Mouse (Mus musculus): ENCODE data around the gene Emilin2. TPM values are rescaled to one million over a fixed set of nuclear protein-coding genes. Genes with fewer than 3 reads are reported as not detected.

Gene Emilin2
- polyA plus RNA-seq, 2 experiments from 2014 or later, result not detected

GRCm38 (mm10) chr17:71299879-71300278, 11.9 kb downstream of the Emilin2 start:
- ATAC-seq, result no peak

DNA sequence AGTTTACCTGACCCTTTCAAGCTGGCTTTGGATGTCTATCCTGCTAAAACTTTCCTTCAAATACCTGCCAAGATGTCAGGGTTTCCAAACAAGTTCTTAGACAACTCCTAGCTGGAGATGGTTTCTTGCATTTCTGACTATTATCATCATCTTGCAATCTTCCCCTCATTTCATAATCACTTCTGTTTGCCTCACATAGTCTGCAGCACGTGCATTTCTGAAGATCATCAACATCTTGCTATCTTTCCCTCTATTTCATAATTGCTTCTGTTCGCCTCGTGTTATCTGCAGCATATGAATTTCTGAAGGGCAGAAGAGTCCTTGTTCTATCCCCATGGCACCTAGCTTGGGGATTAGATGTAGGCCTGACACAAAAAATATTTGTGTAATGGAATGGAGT, 17.2 kb downstream of the Emilin2 start:
- ATAC-seq, result no peak

DNA sequence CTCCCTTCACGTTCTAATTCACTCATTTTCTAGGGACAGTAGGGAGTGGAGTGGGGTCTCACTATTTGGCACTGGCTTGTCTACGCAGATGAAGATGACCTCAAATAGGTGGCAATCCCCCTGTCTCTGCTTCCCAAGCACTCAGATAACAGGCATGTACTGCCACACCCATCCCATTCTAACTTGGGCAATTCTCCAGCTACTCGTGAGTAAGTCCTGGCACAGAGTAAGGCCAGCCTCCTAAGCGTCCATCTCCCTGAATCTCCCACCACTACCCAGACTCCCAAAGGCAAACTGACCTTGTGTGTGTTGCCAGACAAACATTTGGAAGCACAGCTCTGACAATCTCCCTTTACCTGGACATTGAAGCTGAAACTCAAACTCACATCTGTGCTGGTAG, 18.9 kb downstream of the Emilin2 start:
- ATAC-seq, result no peak

DNA sequence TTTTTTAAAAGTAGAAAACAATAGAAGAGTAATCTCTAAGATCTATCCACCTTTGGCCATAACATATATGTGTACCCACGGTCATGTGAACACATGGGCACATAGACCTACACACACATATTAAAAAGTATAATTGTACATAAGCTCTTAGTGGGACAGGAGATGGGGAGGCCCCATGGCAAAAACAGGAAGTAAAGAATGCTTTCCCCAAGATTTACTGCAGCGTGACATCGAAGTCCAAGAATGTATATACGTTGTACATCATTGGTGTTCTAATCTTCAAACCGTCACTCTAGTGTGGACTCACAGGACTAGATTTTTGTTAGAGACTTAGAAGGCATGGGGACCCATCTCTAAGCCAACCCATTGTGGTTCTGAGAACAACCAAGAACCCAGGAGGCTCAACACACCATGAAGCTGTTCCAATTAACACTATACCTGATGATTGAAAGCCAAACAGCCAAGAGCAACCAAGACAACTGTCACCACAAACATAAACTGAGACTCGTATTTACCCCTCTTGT, 19.8 kb downstream of the Emilin2 start:
- no peak for ATAC-seq

DNA sequence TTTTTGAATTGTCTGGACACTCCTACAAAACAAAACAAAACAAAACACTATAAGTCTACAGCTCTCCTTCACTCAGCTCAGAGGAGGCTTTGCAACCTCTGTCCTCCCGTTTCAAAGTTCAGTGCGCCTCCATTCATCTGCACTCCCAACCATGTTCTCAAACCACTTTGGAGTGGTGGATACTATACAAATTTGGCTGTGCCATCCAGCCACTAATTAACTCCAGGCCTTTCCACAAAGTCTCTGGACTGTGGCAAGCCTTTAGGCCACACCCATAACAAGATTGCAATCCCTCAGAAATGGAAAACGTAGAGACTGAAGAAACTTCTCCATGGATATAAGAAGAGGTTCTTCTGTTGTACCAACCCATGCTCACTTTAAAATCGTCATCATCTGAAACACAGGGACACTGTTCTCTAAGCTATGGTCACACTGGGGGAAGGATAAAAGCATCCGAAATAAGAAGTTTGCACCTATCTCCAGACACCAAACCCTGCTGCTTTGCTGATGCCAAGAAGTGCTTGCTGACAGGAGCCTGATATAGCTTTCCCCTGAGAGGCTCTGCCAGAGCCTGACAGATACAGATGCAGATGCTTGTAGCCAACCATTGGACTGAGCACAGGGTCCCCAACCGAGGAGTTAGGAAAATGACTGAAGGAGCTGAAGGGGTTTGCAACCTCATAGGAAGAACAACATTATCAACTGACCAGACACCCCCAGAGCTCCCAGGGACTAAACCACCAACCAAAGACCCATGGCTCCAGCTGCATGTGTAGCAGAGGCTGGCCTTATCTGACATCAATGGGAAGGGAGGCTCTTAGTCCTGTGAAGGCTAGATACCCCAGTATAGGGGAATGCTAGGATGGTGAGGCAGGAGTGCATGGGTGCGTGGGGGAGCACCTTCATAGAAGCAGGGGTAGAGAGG, 21.0 kb downstream of the Emilin2 start:
- no peak for ATAC-seq

DNA sequence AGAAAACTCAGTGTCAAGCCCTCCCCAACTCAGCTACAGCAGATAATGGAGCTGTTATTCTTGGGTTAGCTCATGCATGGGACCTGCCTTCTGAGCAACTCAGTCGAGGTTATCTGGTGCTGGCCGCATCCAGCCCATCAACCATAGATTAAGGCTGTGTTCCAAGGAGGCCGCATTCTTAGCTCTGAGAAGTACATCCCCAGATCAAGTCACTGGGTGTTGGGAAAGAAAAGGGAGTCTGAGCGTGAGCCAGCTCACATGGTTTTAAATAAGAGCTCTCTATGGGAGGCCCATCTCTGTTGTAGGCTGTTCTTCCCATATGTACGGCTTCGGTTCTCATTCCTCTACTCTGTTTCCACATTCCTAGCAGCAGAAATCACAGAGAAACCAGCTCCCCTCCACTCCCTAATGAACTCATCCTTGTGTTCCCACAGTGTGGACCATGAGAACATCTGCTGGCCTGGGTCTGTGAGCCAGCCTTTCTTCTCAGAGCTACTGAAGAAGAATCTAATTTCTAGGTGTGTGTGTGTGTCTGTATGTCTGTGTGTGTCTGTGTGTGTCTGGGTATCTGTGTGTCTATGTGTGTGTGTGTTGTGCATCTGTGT, 22.1 kb downstream of the Emilin2 start:
- ATAC-seq, result no peak

DNA sequence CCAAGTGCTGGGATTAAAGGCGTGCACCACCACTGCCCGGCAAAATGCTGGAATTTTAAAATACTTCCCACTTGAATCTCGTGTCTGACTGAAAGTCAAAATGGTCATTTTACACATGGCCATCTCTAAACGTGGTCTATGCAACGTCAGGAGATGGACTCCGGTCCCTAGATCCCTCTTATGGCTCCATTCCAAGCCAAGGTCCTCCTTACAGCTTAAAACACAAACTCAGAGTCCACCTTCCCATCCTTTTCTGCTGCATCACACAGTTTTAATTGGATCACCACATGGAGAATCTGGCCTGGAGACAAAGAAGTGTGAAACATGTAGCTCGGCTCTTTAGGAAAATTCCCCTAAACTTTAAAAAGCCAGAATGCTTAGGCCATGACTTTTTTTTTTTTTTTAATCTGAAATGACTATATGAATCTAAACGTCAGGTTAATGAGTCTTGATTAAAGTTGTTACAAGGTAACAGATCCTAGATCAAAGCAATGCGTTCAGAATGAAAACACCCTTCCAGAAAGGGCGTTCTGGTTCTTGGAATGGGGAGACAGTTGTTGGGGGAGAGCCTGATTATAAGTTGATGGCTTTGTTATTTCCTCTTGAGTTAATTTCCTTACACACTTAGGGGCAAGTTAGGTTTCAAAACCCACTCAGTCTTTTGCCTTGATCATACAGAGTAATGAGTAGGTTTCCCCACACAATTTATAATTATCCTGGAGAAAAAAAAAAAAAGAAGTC, 22.8 kb downstream of the Emilin2 start:
- no peak for ATAC-seq

- ATAC-seq, result no peak
These were observed 23.5 kb downstream of the Emilin2 start for GRCm38 (mm10) chr17:71288145-71288758.

GRCm38 (mm10) chr17:71287586-71287985, 24.2 kb downstream of the Emilin2 start:
- ATAC-seq, result no peak

DNA sequence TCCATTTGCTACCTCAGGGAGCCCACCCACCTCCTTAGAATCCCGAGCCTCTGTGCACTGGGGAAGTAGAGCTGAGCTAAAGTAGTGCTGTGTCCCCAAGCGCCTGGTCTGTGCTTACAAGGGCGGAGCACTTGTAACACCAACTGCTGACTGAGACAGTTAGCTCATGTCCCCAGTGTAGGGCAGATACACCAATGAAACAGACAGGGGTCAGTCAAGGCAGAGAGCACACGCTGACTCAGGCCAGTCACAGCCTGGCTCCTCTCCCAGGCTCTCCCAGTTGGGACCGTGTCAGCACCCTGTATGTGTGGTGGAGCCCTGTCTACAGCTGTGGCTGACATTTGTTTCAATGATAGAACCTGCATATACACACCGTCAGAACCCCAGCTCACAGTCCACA, 25.8 kb downstream of the Emilin2 start:
- no peak for ATAC-seq

- no peak for ATAC-seq
These were observed 26.9 kb downstream of the Emilin2 start for GRCm38 (mm10) chr17:71284890-71285289.

- no peak for ATAC-seq
These were observed 28.5 kb downstream of the Emilin2 start for GRCm38 (mm10) chr17:71283237-71283636.

DNA sequence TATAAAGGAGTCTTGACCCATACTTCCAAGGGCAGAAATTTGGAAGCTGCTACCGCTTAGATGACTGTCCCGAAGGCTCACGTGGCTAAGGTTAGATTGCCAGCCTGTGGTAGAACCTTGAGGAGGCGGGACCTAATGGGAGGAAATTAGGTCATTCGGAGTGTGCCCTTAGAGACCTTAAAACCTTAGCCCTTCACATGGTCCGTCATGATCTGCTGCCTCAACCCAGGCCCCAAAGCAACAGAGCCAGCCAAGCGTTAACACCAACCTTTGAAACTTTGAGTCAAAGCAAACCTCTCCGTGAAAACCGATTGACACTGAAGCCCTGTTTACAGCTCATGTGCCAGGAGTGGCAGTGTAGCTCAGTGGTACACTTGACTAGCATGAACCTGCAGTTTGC, 29.1 kb downstream of the Emilin2 start:
- no peak for ATAC-seq

DNA sequence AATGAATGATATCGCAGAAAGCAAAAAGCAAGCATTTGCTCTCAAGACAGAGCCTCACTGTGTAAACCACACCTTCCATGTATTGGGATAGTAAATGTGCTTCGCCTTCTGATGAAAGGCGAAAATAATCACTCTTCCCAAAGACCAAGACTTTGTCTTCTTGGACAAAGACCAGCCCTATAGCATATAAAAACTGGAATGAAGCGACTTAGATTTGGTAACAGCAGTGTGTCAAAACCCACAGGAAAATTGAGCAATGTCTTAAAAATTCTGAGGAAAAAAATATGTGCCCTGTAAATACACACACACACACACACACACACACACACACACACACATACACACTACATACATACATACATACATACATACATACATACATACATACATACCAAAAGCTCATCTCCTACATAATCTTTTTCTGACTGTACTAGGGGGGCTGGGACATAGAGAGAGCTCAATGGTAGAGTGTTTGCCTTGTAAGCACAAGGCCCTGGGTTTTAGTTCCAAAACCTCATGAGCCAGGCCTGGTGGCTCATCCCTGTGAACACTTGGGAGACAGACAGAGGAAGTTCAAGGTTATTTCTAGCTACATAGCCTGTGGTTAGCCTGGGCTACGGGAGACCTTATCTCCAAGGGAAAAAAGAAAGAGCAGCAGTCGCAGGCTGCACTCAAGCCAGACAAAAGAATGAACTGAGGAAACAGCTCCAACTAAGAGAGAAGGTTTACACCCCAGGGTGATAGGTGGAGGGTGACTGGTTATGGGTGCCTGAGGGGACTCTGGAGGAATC, 33.9 kb downstream of the Emilin2 start:
- ATAC-seq, result no peak

GRCm38 (mm10) chr17:71276771-71277170, 35.0 kb downstream of the Emilin2 start:
- ATAC-seq, result no peak

DNA sequence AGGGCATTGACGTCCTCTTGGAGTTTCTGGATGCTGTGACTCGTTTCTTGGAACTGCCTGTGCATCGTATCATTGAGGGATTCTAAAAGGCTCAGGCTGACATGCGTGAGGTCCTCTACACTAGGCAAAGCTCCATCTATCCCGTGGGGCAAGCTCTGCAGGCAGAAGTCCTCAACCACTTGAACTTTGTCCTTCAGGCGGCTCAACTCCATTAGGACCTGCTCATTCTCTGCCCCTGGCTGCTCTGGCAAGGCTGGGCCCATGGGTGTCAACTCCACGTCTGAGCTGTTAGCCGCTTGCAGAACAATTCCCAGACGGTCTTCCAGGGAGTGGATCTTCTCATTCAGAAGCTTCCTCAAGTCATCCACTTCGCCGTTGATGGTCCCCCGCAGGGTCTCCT, 37.9 kb downstream of the Emilin2 start:
- ATAC-seq, result no peak

DNA sequence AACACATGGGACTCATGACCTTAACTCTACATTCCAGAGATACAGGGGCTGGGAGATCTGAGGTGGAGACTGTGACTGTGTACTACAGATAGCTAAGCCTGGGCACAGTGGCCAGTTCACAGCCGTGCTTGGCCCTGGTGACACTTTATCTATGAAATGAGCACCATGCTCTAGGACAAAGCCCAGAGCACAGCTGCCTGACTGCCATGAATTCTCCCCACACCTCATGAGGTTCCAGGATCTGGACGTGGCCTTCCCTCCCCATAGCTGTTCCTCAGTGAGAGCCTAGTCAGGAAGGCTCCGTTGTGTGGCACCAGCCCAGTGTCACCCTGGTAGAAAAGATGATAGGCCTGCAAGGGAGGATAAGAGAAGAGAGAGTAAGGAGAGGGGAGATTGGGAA, 43.2 kb downstream of the Emilin2 start:
- no peak for ATAC-seq

DNA sequence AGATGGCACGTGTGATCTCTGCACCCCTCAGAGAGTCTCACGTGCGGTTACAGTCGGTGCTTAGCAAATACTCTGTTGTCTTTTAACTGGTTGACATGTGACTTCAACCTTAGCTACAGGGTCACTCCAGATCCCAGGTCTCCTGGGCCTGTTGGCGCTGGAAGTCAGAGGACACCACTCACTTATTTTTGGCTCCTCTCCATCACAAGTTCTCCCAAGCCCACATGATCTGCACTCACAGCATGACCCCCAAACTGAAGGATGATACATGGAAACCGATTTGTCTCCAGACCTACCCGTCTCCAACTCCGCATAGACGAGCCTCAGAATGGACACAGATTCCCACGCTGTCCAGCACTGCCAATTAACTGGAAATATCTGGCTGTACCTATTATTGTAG, 43.6 kb downstream of the Emilin2 start:
- ATAC-seq, result no peak

- ATAC-seq, result no peak
These were observed 44.4 kb downstream of the Emilin2 start for GRCm38 (mm10) chr17:71267374-71267773.

DNA sequence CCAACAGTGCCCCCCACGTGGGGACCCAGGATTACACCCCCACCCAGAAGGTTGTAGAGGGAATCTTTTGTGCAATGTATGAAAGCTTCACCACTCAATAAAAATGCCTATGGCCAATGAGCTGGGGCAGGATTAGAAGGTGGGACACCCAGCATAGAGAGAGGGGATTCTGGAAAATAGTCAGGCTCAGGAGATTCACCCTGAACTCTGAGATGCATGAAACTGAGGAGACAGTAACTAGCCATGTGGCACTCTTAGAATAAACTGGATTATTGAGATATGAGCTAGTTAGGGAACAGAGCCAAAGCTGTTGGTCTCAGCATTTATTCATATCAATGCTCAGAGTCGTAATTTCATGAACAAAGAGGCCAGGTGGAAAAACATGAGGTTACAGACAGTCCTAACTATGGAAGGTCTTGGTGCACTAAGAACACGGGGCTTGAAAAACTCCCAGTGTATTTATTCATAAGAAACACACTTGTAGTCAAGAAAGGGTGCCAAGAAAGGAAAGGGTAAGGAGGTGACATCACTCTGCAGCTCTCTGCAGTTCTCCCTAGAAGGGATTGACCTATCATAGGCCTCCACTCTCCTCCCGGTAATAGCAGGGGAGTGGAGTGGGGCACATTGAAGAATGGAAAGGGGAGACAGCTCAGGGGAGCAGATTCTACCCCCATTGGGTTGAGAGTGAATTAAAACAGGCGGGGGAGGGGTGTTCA, 46.3 kb downstream of the Emilin2 start:
- no peak for ATAC-seq

- ATAC-seq, result no peak
These were observed 47.0 kb downstream of the Emilin2 start for GRCm38 (mm10) chr17:71264739-71265138.
